Mouse (Mus musculus): ENCODE data around the gene Pwp1. TPM values are rescaled to one million over a fixed set of nuclear protein-coding genes. Genes with fewer than 3 reads are reported as not detected.

The Pwp1 gene
- polyA plus RNA-seq, 3 experiments from 2014 or later: 40.3 to 46.4 (median 40.7) TPM

Other genes with a start within 250 kb of the Pwp1 start
- 1 to 10 TPM; 4.2 to 7.1 (median 6.1) TPM for gene Prdm4, start 87.6 kb downstream of the Pwp1 start, polyA plus RNA-seq (2017; shearing (Covaris generic))
- gene Ascl4, start 98.2 kb downstream of the Pwp1 start, polyA plus RNA-seq (2017; shearing (Covaris generic)): under 1 TPM in 2 of 3 experiments, not detected in 1; 0.29 to 0.39 TPM
- 100 to 1,000 TPM; 135 to 170 (median 165) TPM for gene Rtcb, start 128.3 kb downstream of the Pwp1 start, polyA plus RNA-seq (2017; shearing (Covaris generic))
- not detected for gene Bpifc, start 182.4 kb downstream of the Pwp1 start, polyA plus RNA-seq (2017; shearing (Covaris generic))
- 10 to 100 TPM; 37.0 to 46.3 (median 40.5) TPM for gene Fbxo7, start 192.5 kb downstream of the Pwp1 start, polyA plus RNA-seq (2017; shearing (Covaris generic))

All from inflammation-experienced regulatory T-cells, adult 6 months (primary cell).